Mouse (Mus musculus) c-Kit-positive CD71-positive TER-119-negative erythroid progenitor cells, embryonic 14.5 days (primary cell): ENCODE measurements around the gene Klrg2.
"Not testable (repeated sequence)": the region's sequence is repeated elsewhere in the genome, so short reads cannot be mapped to it uniquely, and the experiment has no call there.

Experiments used
- DNase-seq: peaks from one replicate; pipeline ENCODE4 v3.0.0-alpha.2; 2013; ENCODE audit warnings: low read depth

Gene Klrg2

GRCm38 (mm10) chr6:38636852-38637618 is at the start of gene Klrg2:
Gene Klrg2, minus strand, starts transcription at chr6:38637242.
- no peak for DNase-seq

DNA sequence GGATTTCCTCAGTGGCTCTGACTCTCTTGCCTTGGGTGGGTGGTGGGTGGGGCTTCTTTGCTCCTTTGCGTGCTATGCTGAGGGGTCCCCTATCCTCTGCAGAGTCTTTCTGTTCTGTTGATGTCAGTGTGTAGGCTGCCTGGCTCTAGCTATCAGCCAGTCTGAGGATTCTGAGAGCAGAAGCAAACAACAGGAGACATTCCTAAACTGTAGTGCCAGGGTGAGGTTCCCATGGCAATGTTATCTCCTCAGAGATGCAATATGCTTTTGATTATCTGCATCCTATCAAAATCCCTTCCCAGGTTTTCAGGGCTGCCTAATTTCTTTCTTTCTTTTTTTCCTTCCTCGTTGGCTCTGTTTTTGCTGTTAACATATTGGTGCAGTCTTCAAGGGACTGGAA is 45.5 kb upstream of the Klrg2 start:
- no peak for DNase-seq

DNA sequence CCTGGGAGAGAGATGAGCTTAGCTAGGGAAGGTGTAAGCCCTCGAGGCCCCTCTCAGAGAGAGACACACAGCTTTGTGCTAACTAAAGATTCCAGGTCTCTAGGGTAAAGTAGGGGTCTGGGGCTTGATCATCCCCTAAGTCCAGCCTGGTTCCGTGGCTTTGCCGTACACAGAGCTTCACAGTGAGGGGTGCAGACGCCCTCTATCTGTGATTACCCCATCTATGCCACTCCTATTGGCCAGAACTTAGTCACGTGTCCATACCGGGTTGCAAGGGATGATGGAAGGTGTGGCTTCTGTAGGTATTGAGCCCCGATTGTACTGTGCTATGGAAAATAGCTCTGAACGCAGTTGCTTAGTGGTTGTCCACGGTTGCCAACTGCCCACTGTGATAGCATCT is 40.6 kb upstream of the Klrg2 start:
- no peak for DNase-seq

GRCm38 (mm10) chr6:38676723-38677122 is 39.7 kb upstream of the Klrg2 start:
- DNase-seq = no peak

GRCm38 (mm10) chr6:38676217-38676616 is 39.2 kb upstream of the Klrg2 start:
- no peak for DNase-seq

DNA sequence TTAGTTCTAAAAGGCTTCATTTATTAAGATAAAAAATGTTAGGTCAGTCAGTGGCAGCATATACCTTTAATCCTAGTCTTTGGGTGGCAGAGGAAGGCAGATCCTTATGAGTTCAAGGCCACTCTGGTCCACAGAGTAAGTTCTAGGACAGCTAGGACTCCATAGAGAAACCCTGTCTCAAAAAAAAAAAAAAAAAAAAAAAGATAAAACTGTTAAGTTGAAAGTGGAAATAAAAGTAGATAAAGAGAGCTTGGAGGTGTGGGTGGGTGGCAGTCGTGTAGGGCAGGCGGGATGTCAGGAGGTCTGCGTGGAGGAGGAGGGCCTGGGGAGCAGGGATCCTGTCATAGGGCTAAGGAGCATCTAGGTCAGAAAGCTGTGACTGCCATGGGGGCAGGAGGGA is 35.0 kb upstream of the Klrg2 start:
- no peak for DNase-seq

DNA sequence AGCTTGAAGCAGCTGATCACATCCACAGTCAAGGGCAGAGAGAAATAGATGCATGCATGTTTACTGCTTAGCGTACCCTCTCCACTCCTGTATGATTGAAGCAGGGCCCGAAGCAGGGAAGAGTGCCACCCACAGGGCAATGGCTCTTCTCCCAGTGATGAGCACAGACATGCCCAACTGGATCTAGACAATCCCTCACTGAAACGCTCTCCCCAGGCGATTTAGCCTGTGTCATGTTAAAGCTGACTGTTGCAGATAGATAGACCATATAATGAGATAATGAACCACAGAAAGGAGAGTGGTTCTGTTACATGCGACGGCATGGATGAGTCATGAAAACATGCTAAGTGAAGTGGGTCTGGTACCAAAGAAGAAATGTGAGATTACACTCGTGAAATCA is 34.2 kb upstream of the Klrg2 start:
- DNase-seq = no peak

DNA sequence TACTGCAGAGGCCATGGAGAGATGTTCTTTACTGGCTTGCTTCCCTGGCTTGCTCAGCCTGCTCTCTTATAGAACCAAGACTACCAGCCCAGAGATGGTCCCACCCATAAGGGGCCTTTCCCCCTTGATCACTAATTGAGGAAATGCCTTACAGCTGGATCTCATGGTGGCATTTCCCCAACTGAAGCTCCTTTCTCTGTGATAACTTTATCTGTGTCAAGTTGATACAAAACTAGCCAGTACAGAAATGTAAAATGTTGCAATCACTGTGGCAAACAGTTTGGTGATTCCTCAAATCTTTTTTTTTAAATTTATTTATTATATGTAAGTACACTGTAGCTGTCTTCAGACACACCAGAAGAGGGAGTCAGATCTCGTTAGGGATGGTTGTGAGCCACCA is 33.4 kb upstream of the Klrg2 start:
- DNase-seq = not testable (repeated sequence)

DNA sequence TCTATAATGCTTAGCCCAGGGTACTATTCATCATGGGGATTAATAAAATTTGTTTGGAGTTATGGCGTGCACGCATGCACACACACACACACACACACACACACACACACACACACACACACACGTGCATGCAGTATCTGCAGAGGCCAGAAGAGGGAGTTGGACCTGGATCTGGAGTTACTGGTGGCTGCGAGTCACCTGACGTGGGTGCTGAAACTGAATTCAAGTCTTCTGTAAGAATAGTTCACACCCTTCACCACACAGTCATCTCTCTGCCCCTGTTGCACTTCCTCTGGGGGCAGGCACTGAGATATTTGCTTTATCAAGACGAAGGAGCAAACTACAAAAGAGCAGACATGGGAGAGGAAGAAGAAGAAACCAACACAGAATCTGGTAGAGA is 32.5 kb upstream of the Klrg2 start:
- DNase-seq = no peak

- no peak for DNase-seq
Observed at GRCm38 (mm10) chr6:38662714-38663615, 25.9 kb upstream of the Klrg2 start, which contains the start of gene Clec2l. Gene Clec2l, plus strand, starts transcription at chr6:38663069.

- no peak for DNase-seq
Observed at GRCm38 (mm10) chr6:38661626-38662025, 24.6 kb upstream of the Klrg2 start.

GRCm38 (mm10) chr6:38650263-38650937 is 13.4 kb upstream of the Klrg2 start:
- DNase-seq = peak; percentile 83

- DNase-seq = peak; percentile 44
Observed at GRCm38 (mm10) chr6:38649545-38649944, 12.5 kb upstream of the Klrg2 start.

DNA sequence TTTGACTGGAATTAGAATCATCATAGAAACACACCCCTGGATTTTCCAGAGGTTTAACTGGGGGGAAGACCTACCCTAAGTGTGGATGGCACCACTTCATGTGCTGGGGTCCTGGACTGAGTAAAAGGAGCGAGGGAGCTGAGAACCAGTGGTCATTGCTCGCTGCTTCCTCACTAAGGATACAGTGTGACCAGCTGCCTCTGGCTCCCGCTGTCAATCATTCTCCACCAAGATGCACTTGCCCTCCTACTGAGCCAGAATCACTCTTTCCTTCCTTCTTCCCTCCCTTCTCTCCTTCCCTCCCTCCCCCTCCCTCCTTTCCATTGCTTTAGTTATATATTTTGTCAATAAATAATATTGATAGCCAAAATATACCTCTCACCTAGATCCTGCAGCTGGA is 6.0 kb upstream of the Klrg2 start:
- DNase-seq = no peak

- no peak for DNase-seq
Observed at GRCm38 (mm10) chr6:38642593-38642992, 5.6 kb upstream of the Klrg2 start.

- no peak for DNase-seq
Observed at GRCm38 (mm10) chr6:38641645-38642044, 4.6 kb upstream of the Klrg2 start.

DNA sequence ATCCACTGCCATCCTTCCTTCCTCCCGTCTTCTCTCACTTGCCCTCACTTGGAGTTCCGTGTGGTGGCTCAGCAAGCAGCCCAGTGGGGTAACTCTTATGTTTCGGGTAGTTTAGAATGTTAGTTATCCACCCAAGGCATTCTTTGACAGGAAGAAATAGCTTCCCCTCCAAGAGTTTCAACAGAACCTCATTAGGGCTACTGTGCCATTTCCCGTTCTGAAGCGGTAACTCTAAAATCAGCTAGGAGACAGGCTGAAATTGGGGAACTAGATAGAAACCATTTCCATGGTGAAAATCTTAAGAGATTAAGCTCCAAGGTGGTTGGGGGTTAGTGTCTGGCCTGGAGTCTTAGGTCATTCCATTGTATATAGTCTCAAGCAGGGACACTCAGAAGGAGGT is 4.2 kb upstream of the Klrg2 start:
- no peak for DNase-seq

- DNase-seq = no peak
Observed at GRCm38 (mm10) chr6:38640401-38640800, 3.4 kb upstream of the Klrg2 start.

DNA sequence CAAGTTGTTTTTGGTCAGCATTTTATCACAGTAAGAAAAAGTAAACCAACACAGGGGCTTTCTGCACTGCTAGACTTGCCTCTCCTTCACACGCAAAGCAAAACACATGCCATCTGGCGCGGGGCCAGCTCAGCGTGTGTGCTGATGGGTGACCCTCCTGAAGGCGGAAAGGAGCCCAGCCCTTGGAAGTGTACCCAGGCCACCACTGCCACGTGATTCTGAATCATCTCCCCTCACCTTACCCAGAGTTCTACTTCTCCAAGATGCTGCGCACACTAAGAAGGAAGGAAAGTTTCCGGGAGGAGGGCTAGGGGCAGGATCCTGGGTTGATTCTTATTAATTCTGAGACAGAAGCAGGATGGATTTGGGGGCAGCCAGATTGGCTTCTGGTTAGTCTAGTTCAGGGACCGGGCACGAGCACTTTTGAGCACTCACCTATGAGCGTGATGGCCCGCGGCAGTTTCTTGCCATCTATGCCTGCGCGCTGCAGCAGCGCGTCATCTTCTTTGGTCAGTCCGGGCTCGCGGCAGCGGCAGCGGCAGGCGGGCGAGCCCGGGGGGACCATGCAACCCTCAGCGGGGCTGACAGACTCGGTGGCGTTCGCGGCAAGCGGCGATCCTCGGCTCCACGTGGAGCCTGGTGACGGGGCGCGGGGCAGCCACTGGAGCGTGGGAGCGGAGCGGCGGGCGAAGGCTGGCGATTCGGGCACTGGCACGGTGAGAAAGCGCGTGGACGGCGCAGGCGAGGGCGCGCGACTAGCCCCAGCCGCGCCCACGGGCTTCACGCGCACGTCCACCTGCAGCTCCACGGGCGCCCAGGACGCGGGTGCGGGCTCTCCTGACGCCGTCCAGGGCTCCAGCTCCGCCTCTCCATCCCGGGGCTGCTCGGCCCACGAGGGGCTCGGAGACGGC is 846 bp downstream of the Klrg2 start:
- no peak for DNase-seq

DNA sequence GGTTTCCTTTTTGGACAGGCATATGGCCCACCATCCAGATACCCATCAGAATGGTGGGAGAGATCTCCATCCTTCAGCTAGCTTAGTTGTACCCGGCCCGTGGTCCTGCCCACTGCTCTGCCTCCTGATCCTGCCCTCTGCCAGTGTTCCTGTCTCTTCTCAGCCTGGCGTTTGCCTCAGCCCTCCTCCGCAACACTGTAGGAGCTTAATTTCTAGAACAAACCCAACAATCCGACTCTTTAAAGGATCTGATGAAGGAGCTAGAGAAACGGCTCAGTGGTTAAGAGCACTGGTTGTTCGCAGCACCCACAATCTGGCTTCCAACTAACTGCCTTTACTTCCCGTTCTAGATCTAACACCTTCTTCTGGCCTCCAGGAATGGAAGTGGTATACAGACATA is 2.6 kb downstream of the Klrg2 start:
- DNase-seq = no peak

DNA sequence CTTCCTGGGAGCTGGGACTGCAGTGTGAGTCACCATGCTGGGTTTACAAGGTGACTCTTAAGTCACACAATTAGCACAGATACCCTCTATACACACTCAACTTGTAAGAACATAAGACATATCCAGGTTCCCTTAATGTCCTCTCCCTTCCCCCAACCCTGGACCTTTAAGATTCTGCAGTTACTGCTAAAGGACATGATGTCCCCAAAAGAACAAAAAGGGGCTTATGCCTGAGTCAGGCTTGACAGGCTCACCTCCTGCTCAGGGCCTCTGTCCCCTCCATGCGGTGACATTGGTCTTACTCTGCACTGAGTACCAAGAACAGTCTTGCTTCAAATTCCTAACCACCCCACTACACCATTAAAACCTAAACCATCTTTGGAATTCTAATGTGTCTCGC is 4.2 kb downstream of the Klrg2 start:
- no peak for DNase-seq

GRCm38 (mm10) chr6:38629556-38629955 is 7.5 kb downstream of the Klrg2 start:
- no peak for DNase-seq
